ENCODE assay signal across 11 mouse cellular contexts in genomic region chr3:96170276-96170675, GRCm38 (mm10). TPM values are rescaled to one million over a fixed set of nuclear protein-coding genes. Genes with fewer than 3 reads are reported as not detected.
DNase-seq lines count a peak whose midpoint lies in the region; ATAC-seq and TF ChIP-seq lines count a peak whose summit lies in the region.
"Had no signal": no experiment of that assay in that cellular context is flagged by ENCODE, and none has a peak within 500 bp of the region (broad histone marks: within the 10 kb centered on the region; RNA-seq: fewer than 3 reads in every experiment).

No protein-coding gene starts in this region.

- peaks cover 15% of the 10 kb centered on the region for H3K36me3 ChIP-seq in forebrain, embryonic 13.5 days (ENCODE audit: poor library complexity, severe bottlenecking)
- peaks cover 14% of the 10 kb centered on the region for H3K36me3 ChIP-seq in forebrain, embryonic 15.5 days
- H3K36me3 ChIP-seq in liver, embryonic 15.5 days (replicated peaks) = peaks cover 23% of the 10 kb centered on the region

- no peak overlapping the region for H3K4me3 ChIP-seq in forebrain, embryonic 13.5 days
- H3K4me3 ChIP-seq in forebrain, embryonic 15.5 days = no peak overlapping the region
- no peak overlapping the region for H3K4me3 ChIP-seq in layer of hippocampus, adult 2 months
- no peak overlapping the region for H3K4me3 ChIP-seq in liver, embryonic 15.5 days (replicated peaks)
- H3K4me3 ChIP-seq: limb, embryonic 15.5 days; midbrain, embryonic 12.5 days had no signal

- H3K9ac ChIP-seq in forebrain, embryonic 13.5 days = no peak overlapping the region
- H3K9ac ChIP-seq in forebrain, embryonic 15.5 days (replicated peaks) = no peak overlapping the region
- no peak overlapping the region for H3K9ac ChIP-seq in liver, embryonic 15.5 days
- H3K9ac ChIP-seq: limb, embryonic 15.5 days had no signal

- no peak for TF ChIP-seq CTCF in layer of hippocampus, adult 2 months (conservative IDR thresholded peaks at IDR 0.05)

- H3K27me3 ChIP-seq in forebrain, embryonic 13.5 days = no peaks in the 10 kb centered on the region
- no peaks in the 10 kb centered on the region for H3K27me3 ChIP-seq in forebrain, embryonic 15.5 days
- no peaks in the 10 kb centered on the region for H3K27me3 ChIP-seq in liver, embryonic 15.5 days
- H3K27me3 ChIP-seq: limb, embryonic 15.5 days; midbrain, embryonic 12.5 days had no signal

- no peaks in the 10 kb centered on the region for H3K9me3 ChIP-seq in forebrain, embryonic 13.5 days (replicated peaks)
- H3K9me3 ChIP-seq in forebrain, embryonic 15.5 days = no peaks in the 10 kb centered on the region
- H3K9me3 ChIP-seq in liver, embryonic 15.5 days (replicated peaks) = no peaks in the 10 kb centered on the region
- H3K9me3 ChIP-seq: limb, embryonic 15.5 days; midbrain, embryonic 12.5 days had no signal

- no peak overlapping the region for H3K27ac ChIP-seq in forebrain, embryonic 13.5 days
- no peak overlapping the region for H3K27ac ChIP-seq in forebrain, embryonic 15.5 days (replicated peaks)
- 0 out of 2 replicates have a peak overlapping the region, but pooled peaks have one; percentile 12 for H3K27ac ChIP-seq in layer of hippocampus, adult 2 months
- 0 out of 2 replicates have a peak overlapping the region, but pooled peaks have one; percentile 5 for H3K27ac ChIP-seq in liver, embryonic 15.5 days (replicated peaks)
- H3K27ac ChIP-seq: midbrain, embryonic 12.5 days had no signal

- no peak for DNase-seq in layer of hippocampus, adult 2 months (ENCODE audit: low spot score in 2 of 2)
- DNase-seq in layer of hippocampus, postnatal 14 days (ENCODE audit: low spot score in 2 of 2) = no peak
- peak; percentile 44 for DNase-seq in adrenal gland, postnatal 25 days
- DNase-seq in embryo, embryonic 10 days (ENCODE audit: low spot score) = no peak
- DNase-seq: kidney, postnatal 4 days had no signal

- H3K4me1 ChIP-seq in forebrain, embryonic 13.5 days = peaks cover 41% of the 10 kb centered on the region
- H3K4me1 ChIP-seq in forebrain, embryonic 15.5 days = peaks cover 36% of the 10 kb centered on the region
- H3K4me1 ChIP-seq in liver, embryonic 15.5 days (replicated peaks) = peaks cover 47% of the 10 kb centered on the region

- no peak for ATAC-seq in forebrain, embryonic 13.5 days
- no peak for ATAC-seq in forebrain, embryonic 15.5 days (replicated peaks)
- no peak for ATAC-seq in liver, embryonic 15.5 days (ENCODE audit: insufficient read depth)
- ATAC-seq in CD4-positive, CD25-positive, alpha-beta regulatory T cell, adult 4 months = no peak

- 86% methylated on average over 4 of the region's 4 CpGs for WGBS in forebrain, embryonic 13.5 days
- WGBS in forebrain, embryonic 15.5 days = 91% methylated on average over 4 of the region's 4 CpGs
- WGBS in liver, embryonic 15.5 days (ENCODE audit: insufficient replicate concordance) = 75% methylated on average over 4 of the region's 4 CpGs

- H3K4me2 ChIP-seq in forebrain, embryonic 13.5 days = 0 out of 2 replicates have a peak overlapping the region, but pooled peaks have one; percentile 99
- no peak overlapping the region for H3K4me2 ChIP-seq in forebrain, embryonic 15.5 days (replicated peaks)
- no peak overlapping the region for H3K4me2 ChIP-seq in liver, embryonic 15.5 days

RNA-seq across cellular contexts. Expression of gene Sf3b4, which starts 1.9 kb away (rescaled TPM):
- 161 and 181 TPM in 2 replicates for polyA plus RNA-seq in forebrain, embryonic 13.5 days (2015; fragmentation: Nextera tagmentation; extraction: Ambion mirVana)
- polyA plus RNA-seq in forebrain, embryonic 15.5 days (2015; fragmentation: Nextera tagmentation; extraction: Ambion mirVana) = 151 and 155 TPM in 2 replicates
- total RNA-seq in layer of hippocampus, adult 2 months (2021) = 10 to 100 TPM; 50.1 to 50.2 TPM
- 10 to 100 TPM; 48.6 to 52.4 TPM for total RNA-seq in layer of hippocampus, postnatal 14 days (2021)
- 55.3 and 58.9 TPM in 2 replicates for total RNA-seq in adrenal gland, postnatal 25 days (2021)
- polyA plus RNA-seq in liver, embryonic 15.5 days (2015; fragmentation: Nextera tagmentation; extraction: Ambion mirVana) = 73.7 and 76.6 TPM in 2 replicates
- 10 to 100 TPM; 53.4 to 58.5 TPM for polyA plus RNA-seq in CD4-positive, CD25-positive, alpha-beta regulatory T cell, adult 4 months (2017; shearing (Covaris generic))

RNA-seq across cellular contexts. Expression of gene Mtmr11, which starts 8.5 kb away (rescaled TPM):
- polyA plus RNA-seq in forebrain, embryonic 13.5 days (2015; fragmentation: Nextera tagmentation; extraction: Ambion mirVana) = 9.0 and 12.9 TPM in 2 replicates
- polyA plus RNA-seq in forebrain, embryonic 15.5 days (2015; fragmentation: Nextera tagmentation; extraction: Ambion mirVana) = 10.0 and 11.2 TPM in 2 replicates
- 1 to 10 TPM; 4.3 to 5.3 TPM for total RNA-seq in layer of hippocampus, adult 2 months (2021)
- 1 to 10 TPM; 5.8 to 7.8 TPM for total RNA-seq in layer of hippocampus, postnatal 14 days (2021)
- 16.3 and 27.0 TPM in 2 replicates for total RNA-seq in adrenal gland, postnatal 25 days (2021)
- 2.3 and 3.7 TPM in 2 replicates for polyA plus RNA-seq in liver, embryonic 15.5 days (2015; fragmentation: Nextera tagmentation; extraction: Ambion mirVana)
- polyA plus RNA-seq in CD4-positive, CD25-positive, alpha-beta regulatory T cell, adult 4 months (2017; shearing (Covaris generic)) = 1 to 10 TPM; 2.3 to 2.4 TPM

RNA-seq across cellular contexts. Expression of gene Sv2a, which starts 10.7 kb away (rescaled TPM):
- polyA plus RNA-seq in forebrain, embryonic 13.5 days (2015; fragmentation: Nextera tagmentation; extraction: Ambion mirVana) = 29.3 and 37.9 TPM in 2 replicates
- polyA plus RNA-seq in forebrain, embryonic 15.5 days (2015; fragmentation: Nextera tagmentation; extraction: Ambion mirVana) = 69.1 and 73.3 TPM in 2 replicates
- 100 to 1,000 TPM; 352 to 370 TPM for total RNA-seq in layer of hippocampus, adult 2 months (2021)
- total RNA-seq in layer of hippocampus, postnatal 14 days (2021) = 100 to 1,000 TPM; 360 to 375 TPM
- 7.3 and 11.8 TPM in 2 replicates for total RNA-seq in adrenal gland, postnatal 25 days (2021)
- 0.23 and 0.26 TPM in 2 replicates for polyA plus RNA-seq in liver, embryonic 15.5 days (2015; fragmentation: Nextera tagmentation; extraction: Ambion mirVana)
- polyA plus RNA-seq in CD4-positive, CD25-positive, alpha-beta regulatory T cell, adult 4 months (2017; shearing (Covaris generic)) = 1 to 10 TPM in 1 of 2 experiments, under 1 TPM in 1; 0.80 to 2.0 TPM

RNA-seq across cellular contexts. Expression of gene Bola1, which starts 49.2 kb away (rescaled TPM):
- polyA plus RNA-seq in forebrain, embryonic 13.5 days (2015; fragmentation: Nextera tagmentation; extraction: Ambion mirVana) = 82.2 and 86.6 TPM in 2 replicates
- 71.8 and 75.5 TPM in 2 replicates for polyA plus RNA-seq in forebrain, embryonic 15.5 days (2015; fragmentation: Nextera tagmentation; extraction: Ambion mirVana)
- total RNA-seq in layer of hippocampus, adult 2 months (2021) = 10 to 100 TPM; 16.2 to 16.7 TPM
- total RNA-seq in layer of hippocampus, postnatal 14 days (2021) = 10 to 100 TPM; 16.1 to 21.2 TPM
- 39.3 and 42.4 TPM in 2 replicates for total RNA-seq in adrenal gland, postnatal 25 days (2021)
- 32.1 and 34.6 TPM in 2 replicates for polyA plus RNA-seq in liver, embryonic 15.5 days (2015; fragmentation: Nextera tagmentation; extraction: Ambion mirVana)
- 10 to 100 TPM; 30.5 to 33.8 TPM for polyA plus RNA-seq in CD4-positive, CD25-positive, alpha-beta regulatory T cell, adult 4 months (2017; shearing (Covaris generic))

RNA-seq across cellular contexts. Expression of gene Hist2h2ab, which starts 49.4 kb away (rescaled TPM):
- polyA plus RNA-seq in forebrain, embryonic 13.5 days (2015; fragmentation: Nextera tagmentation; extraction: Ambion mirVana) = 0.78 and 2.2 TPM in 2 replicates
- polyA plus RNA-seq in forebrain, embryonic 15.5 days (2015; fragmentation: Nextera tagmentation; extraction: Ambion mirVana) = 0.46 TPM in 1 of 2 replicates, not detected in the other
- 10 to 100 TPM in 1 of 2 experiments, 1 to 10 TPM in 1; 9.3 to 12.7 TPM for total RNA-seq in layer of hippocampus, adult 2 months (2021)
- 10 to 100 TPM in 1 of 2 experiments, 1 to 10 TPM in 1; 9.4 to 10.4 TPM for total RNA-seq in layer of hippocampus, postnatal 14 days (2021)
- total RNA-seq in adrenal gland, postnatal 25 days (2021) = 7.7 and 10.9 TPM in 2 replicates
- 0.40 and 0.58 TPM in 2 replicates for polyA plus RNA-seq in liver, embryonic 15.5 days (2015; fragmentation: Nextera tagmentation; extraction: Ambion mirVana)
- polyA plus RNA-seq in CD4-positive, CD25-positive, alpha-beta regulatory T cell, adult 4 months (2017; shearing (Covaris generic)) = not detected
- polyA plus RNA-seq: limb, embryonic 15.5 days had no signal

Comparison
In these comparisons a context has a peak if more than half of its experiments do, and no peak if none do; other contexts are left out.
1. H3K27ac ChIP-seq: peak in layer of hippocampus, adult 2 months (single experiment) and liver, embryonic 15.5 days (single experiment); none in forebrain, embryonic 13.5 days (single experiment) and forebrain, embryonic 15.5 days (single experiment).
2. RNA of gene Sv2a, which starts 10.7 kb away (polyA plus RNA-seq): 69.1 to 73.3 TPM in forebrain, embryonic 15.5 days and 29.3 to 37.9 TPM in forebrain, embryonic 13.5 days; 0.80 to 2.0 TPM in CD4-positive, CD25-positive, alpha-beta regulatory T cell, adult 4 months and 0.23 to 0.26 TPM in liver, embryonic 15.5 days; every median in the first group is over 10 times any median in the second.